Mouse (Mus musculus) thymus, postnatal 0 days (tissue): ENCODE results near the gene Hapln4. TPM values are rescaled to one million over a fixed set of nuclear protein-coding genes. Genes with fewer than 3 reads are reported as not detected.
"Not testable (repeated sequence)": the region's sequence is repeated elsewhere in the genome, so short reads cannot be mapped to it uniquely, and the experiment has no call there.

Experiments used
- DNase-seq: peaks from one replicate; pipeline ENCODE4 v3.0.0-alpha.2; 2015; ENCODE audit warnings: low spot score
- polyA plus RNA-seq: library from polyadenylated mRNA; unstranded; fragments of >200 nt; fragmentation: Nextera tagmentation; extraction: Ambion mirVana; gene quantifications from 2 replicates; pipeline ENCODE4 v1.2.1, GENCODE M21; 2015

Hapln4 gene
- 0.07 TPM in 1 of 2 replicates, not detected in the other for polyA plus RNA-seq

- DNase-seq = no peak
Measured at GRCm38 (mm10) chr8:70083285-70083684, at the start of gene Hapln4. TSS of gene Hapln4 (plus strand) at chr8:70083457.

GRCm38 (mm10) chr8:70037994-70038393 lies 45.3 kb upstream of the Hapln4 start:
- no peak for DNase-seq

- DNase-seq = peak; percentile 1
Measured at GRCm38 (mm10) chr8:70041885-70042546, 41.2 kb upstream of the Hapln4 start.

- DNase-seq = peak; percentile 98
Measured at GRCm38 (mm10) chr8:70042583-70043455, 40.4 kb upstream of the Hapln4 start, which contains the start of the genes Mau2 and Sugp1. TSS of gene Mau2 (minus strand) at chr8:70042734. TSS of gene Sugp1 (plus strand) at chr8:70042813.

- DNase-seq = no peak
Measured at GRCm38 (mm10) chr8:70043996-70044395, 39.3 kb upstream of the Hapln4 start.

- DNase-seq = no peak
Measured at GRCm38 (mm10) chr8:70049662-70050061, 33.6 kb upstream of the Hapln4 start.

- DNase-seq = not testable (repeated sequence)
Measured at GRCm38 (mm10) chr8:70050434-70050833, 32.8 kb upstream of the Hapln4 start.

GRCm38 (mm10) chr8:70057721-70058120 lies 25.5 kb upstream of the Hapln4 start:
- DNase-seq = no peak

- no peak for DNase-seq
Measured at GRCm38 (mm10) chr8:70071836-70072440, 11.3 kb upstream of the Hapln4 start.

- no peak for DNase-seq
Measured at GRCm38 (mm10) chr8:70072441-70073069, 10.7 kb upstream of the Hapln4 start, which contains the start of gene Tm6sf2. TSS of gene Tm6sf2 (plus strand) at chr8:70072924.

- DNase-seq = no peak
Measured at GRCm38 (mm10) chr8:70073120-70073519, 10.1 kb upstream of the Hapln4 start.

GRCm38 (mm10) chr8:70073682-70074081 lies 9.6 kb upstream of the Hapln4 start:
- no peak for DNase-seq

- no peak for DNase-seq
Measured at GRCm38 (mm10) chr8:70081976-70082375, 1.3 kb upstream of the Hapln4 start.

GRCm38 (mm10) chr8:70084191-70085065 lies 1.2 kb downstream of the Hapln4 start:
- DNase-seq = no peak

GRCm38 (mm10) chr8:70086151-70086550 lies 2.9 kb downstream of the Hapln4 start:
- no peak for DNase-seq

GRCm38 (mm10) chr8:70087237-70087636 lies 4.0 kb downstream of the Hapln4 start:
- DNase-seq = no peak

- DNase-seq = peak; percentile 19
Measured at GRCm38 (mm10) chr8:70087836-70088650, 4.8 kb downstream of the Hapln4 start.

GRCm38 (mm10) chr8:70089296-70089960 lies 6.2 kb downstream of the Hapln4 start:
- DNase-seq = no peak

- no peak for DNase-seq
Measured at GRCm38 (mm10) chr8:70092786-70093185, 9.5 kb downstream of the Hapln4 start.
